Mouse (Mus musculus): ENCODE measurements around the gene Aspa. TPM values are rescaled to one million over a fixed set of nuclear protein-coding genes. Genes with fewer than 3 reads are reported as not detected.

Aspa gene
- total RNA-seq, 1 experiment = 4.1 TPM

GRCm38 (mm10) chr11:73315961-73316360, 13.4 kb downstream of the Aspa start:
- no peaks in the 10 kb centered on the region for H3K9me3 ChIP-seq (ENCODE audit: control insufficient read depth, insufficient read depth, low read depth, low read length)
- no peak overlapping the region for H3K4me3 ChIP-seq (ENCODE audit: insufficient read depth in 1 of 2, low read depth in 1 of 2, low read length in 2 of 2, poor library complexity in 1 of 2, severe bottlenecking in 1 of 2)
- H3K9ac ChIP-seq (ENCODE audit: insufficient read depth, low read depth, low read length, poor library complexity, severe bottlenecking) = no peak overlapping the region
- in situ Hi-C loops (cut with MboI; ENCODE audit: low sequenced_read_pairs in 2 of 2, unreplicated experiment in 2 of 2) = no loop called here
- H3K4me1 ChIP-seq (ENCODE audit: control insufficient read depth in 2 of 2, insufficient read depth in 2 of 2, low read length in 2 of 2, poor library complexity in 1 of 2) = peaks cover 4 to 10% of the 10 kb centered on the region in 2 experiments
- TF ChIP-seq MAFK (IDR thresholded peaks at IDR 0.05; ENCODE audit: insufficient read depth, low read depth, low read length) (0 out of 2 replicates have a peak, but pooled peaks have one; percentile 10), CHD2 (IDR thresholded peaks at IDR 0.05; ENCODE audit: low read depth, low read length) (no peak), ZNF384 (IDR thresholded peaks at IDR 0.05; ENCODE audit: low read depth, low read length) (no peak), ZC3H11A (IDR thresholded peaks at IDR 0.05; ENCODE audit: borderline replicate concordance, low read depth, low read length) (no peak), HCFC1 (IDR thresholded peaks at IDR 0.05; ENCODE audit: borderline replicate concordance, insufficient read depth, low read length) (no peak)
- no peak for DNase-seq (ENCODE audit: low read depth, low spot score)
- no peaks in the 10 kb centered on the region for H3K36me3 ChIP-seq (ENCODE audit: control insufficient read depth, insufficient read depth, low read length, poor library complexity, severe bottlenecking)
- H3K27ac ChIP-seq (ENCODE audit: insufficient read depth, low read depth, low read length, poor library complexity, severe bottlenecking) = no peak overlapping the region

GRCm38 (mm10) chr11:73303123-73303522, 26.3 kb downstream of the Aspa start:
- Histone ChIP-seq H3K4me1 (ENCODE audit: control insufficient read depth in 2 of 2, insufficient read depth in 2 of 2, low read length in 2 of 2, poor library complexity in 1 of 2) (no peaks in the 10 kb centered on the region), H3K9ac (ENCODE audit: insufficient read depth, low read depth, low read length, poor library complexity, severe bottlenecking) (no peak overlapping the region), H3K9me3 (ENCODE audit: control insufficient read depth, insufficient read depth, low read depth, low read length) (no peaks in the 10 kb centered on the region), H3K36me3 (ENCODE audit: control insufficient read depth, insufficient read depth, low read length, poor library complexity, severe bottlenecking) (no peaks in the 10 kb centered on the region), H3K27ac (ENCODE audit: insufficient read depth, low read depth, low read length, poor library complexity, severe bottlenecking) (no peak overlapping the region), H3K4me3 (ENCODE audit: insufficient read depth in 1 of 2, low read depth in 1 of 2, low read length in 2 of 2, poor library complexity in 1 of 2, severe bottlenecking in 1 of 2) (no peak overlapping the region)
- no peak for TF ChIP-seq ZNF384 (IDR thresholded peaks at IDR 0.05; ENCODE audit: low read depth, low read length)
- TF ChIP-seq HCFC1 (IDR thresholded peaks at IDR 0.05; ENCODE audit: borderline replicate concordance, insufficient read depth, low read length) = no peak
- TF ChIP-seq ZC3H11A (IDR thresholded peaks at IDR 0.05; ENCODE audit: borderline replicate concordance, low read depth, low read length) = no peak
- TF ChIP-seq MAFK (IDR thresholded peaks at IDR 0.05; ENCODE audit: insufficient read depth, low read depth, low read length) = no peak
- no peak for TF ChIP-seq CHD2 (IDR thresholded peaks at IDR 0.05; ENCODE audit: low read depth, low read length)
- DNase-seq (ENCODE audit: low read depth, low spot score) = no peak
- in situ Hi-C loops (cut with MboI; ENCODE audit: low sequenced_read_pairs in 2 of 2, unreplicated experiment in 2 of 2) = no loop called here

GRCm38 (mm10) chr11:73289621-73290020, 39.8 kb downstream of the Aspa start:
- no peak for TF ChIP-seq MAFK (IDR thresholded peaks at IDR 0.05; ENCODE audit: insufficient read depth, low read depth, low read length)
- no peak for TF ChIP-seq CHD2 (IDR thresholded peaks at IDR 0.05; ENCODE audit: low read depth, low read length)
- TF ChIP-seq ZNF384 (IDR thresholded peaks at IDR 0.05; ENCODE audit: low read depth, low read length) = no peak
- TF ChIP-seq HCFC1 (IDR thresholded peaks at IDR 0.05; ENCODE audit: borderline replicate concordance, insufficient read depth, low read length) = no peak
- TF ChIP-seq ZC3H11A (IDR thresholded peaks at IDR 0.05; ENCODE audit: borderline replicate concordance, low read depth, low read length) = no peak
- H3K36me3 ChIP-seq (ENCODE audit: control insufficient read depth, insufficient read depth, low read length, poor library complexity, severe bottlenecking) = no peaks in the 10 kb centered on the region
- no peaks in the 10 kb centered on the region for H3K9me3 ChIP-seq (ENCODE audit: control insufficient read depth, insufficient read depth, low read depth, low read length)
- H3K4me1 ChIP-seq (ENCODE audit: control insufficient read depth in 2 of 2, insufficient read depth in 2 of 2, low read length in 2 of 2, poor library complexity in 1 of 2) = no peaks in the 10 kb centered on the region
- H3K27ac ChIP-seq (ENCODE audit: insufficient read depth, low read depth, low read length, poor library complexity, severe bottlenecking) = no peak overlapping the region
- no peak overlapping the region for H3K9ac ChIP-seq (ENCODE audit: insufficient read depth, low read depth, low read length, poor library complexity, severe bottlenecking)
- in situ Hi-C loops (cut with MboI; ENCODE audit: low sequenced_read_pairs in 2 of 2, unreplicated experiment in 2 of 2) = no loop called here
- no peak overlapping the region for H3K4me3 ChIP-seq (ENCODE audit: insufficient read depth in 1 of 2, low read depth in 1 of 2, low read length in 2 of 2, poor library complexity in 1 of 2, severe bottlenecking in 1 of 2)
- DNase-seq (ENCODE audit: low read depth, low spot score) = no peak

GRCm38 (mm10) chr11:73284351-73284750, 45.0 kb downstream of the Aspa start:
- no peaks in the 10 kb centered on the region for H3K36me3 ChIP-seq (ENCODE audit: control insufficient read depth, insufficient read depth, low read length, poor library complexity, severe bottlenecking)
- in situ Hi-C loops (cut with MboI; ENCODE audit: low sequenced_read_pairs in 2 of 2, unreplicated experiment in 2 of 2) = no loop called here
- H3K9ac ChIP-seq (ENCODE audit: insufficient read depth, low read depth, low read length, poor library complexity, severe bottlenecking) = no peak overlapping the region
- no peak overlapping the region for H3K27ac ChIP-seq (ENCODE audit: insufficient read depth, low read depth, low read length, poor library complexity, severe bottlenecking)
- no peak for DNase-seq (ENCODE audit: low read depth, low spot score)
- H3K4me1 ChIP-seq (ENCODE audit: control insufficient read depth in 2 of 2, insufficient read depth in 2 of 2, low read length in 2 of 2, poor library complexity in 1 of 2) = no peaks in the 10 kb centered on the region
- H3K9me3 ChIP-seq (ENCODE audit: control insufficient read depth, insufficient read depth, low read depth, low read length) = no peaks in the 10 kb centered on the region
- no peak overlapping the region for H3K4me3 ChIP-seq (ENCODE audit: insufficient read depth in 1 of 2, low read depth in 1 of 2, low read length in 2 of 2, poor library complexity in 1 of 2, severe bottlenecking in 1 of 2)
- TF ChIP-seq CHD2 (IDR thresholded peaks at IDR 0.05; ENCODE audit: low read depth, low read length) (no peak), ZC3H11A (IDR thresholded peaks at IDR 0.05; ENCODE audit: borderline replicate concordance, low read depth, low read length) (no peak), ZNF384 (IDR thresholded peaks at IDR 0.05; ENCODE audit: low read depth, low read length) (no peak), HCFC1 (IDR thresholded peaks at IDR 0.05; ENCODE audit: borderline replicate concordance, insufficient read depth, low read length) (no peak), MAFK (IDR thresholded peaks at IDR 0.05; ENCODE audit: insufficient read depth, low read depth, low read length) (no peak)

- no peaks in the 10 kb centered on the region for H3K9me3 ChIP-seq (ENCODE audit: control insufficient read depth, insufficient read depth, low read depth, low read length)
- H3K27ac ChIP-seq (ENCODE audit: insufficient read depth, low read depth, low read length, poor library complexity, severe bottlenecking) = no peak overlapping the region
- no peaks in the 10 kb centered on the region for H3K4me1 ChIP-seq (ENCODE audit: control insufficient read depth in 2 of 2, insufficient read depth in 2 of 2, low read length in 2 of 2, poor library complexity in 1 of 2)
- TF ChIP-seq ZC3H11A (IDR thresholded peaks at IDR 0.05; ENCODE audit: borderline replicate concordance, low read depth, low read length) (no peak), MAFK (IDR thresholded peaks at IDR 0.05; ENCODE audit: insufficient read depth, low read depth, low read length) (no peak), ZNF384 (IDR thresholded peaks at IDR 0.05; ENCODE audit: low read depth, low read length) (no peak), HCFC1 (IDR thresholded peaks at IDR 0.05; ENCODE audit: borderline replicate concordance, insufficient read depth, low read length) (no peak), CHD2 (IDR thresholded peaks at IDR 0.05; ENCODE audit: low read depth, low read length) (no peak)
- H3K9ac ChIP-seq (ENCODE audit: insufficient read depth, low read depth, low read length, poor library complexity, severe bottlenecking) = no peak overlapping the region
- in situ Hi-C loops (cut with MboI; ENCODE audit: low sequenced_read_pairs in 2 of 2, unreplicated experiment in 2 of 2) = no loop called here
- DNase-seq (ENCODE audit: low read depth, low spot score) = no peak
- H3K36me3 ChIP-seq (ENCODE audit: control insufficient read depth, insufficient read depth, low read length, poor library complexity, severe bottlenecking) = no peaks in the 10 kb centered on the region
- no peak overlapping the region for H3K4me3 ChIP-seq (ENCODE audit: insufficient read depth in 1 of 2, low read depth in 1 of 2, low read length in 2 of 2, poor library complexity in 1 of 2, severe bottlenecking in 1 of 2)
Measured at GRCm38 (mm10) chr11:73283926-73284325, 45.5 kb downstream of the Aspa start.
